Mouse (Mus musculus) hindbrain, embryonic 16.5 days (tissue): ENCODE measurements around the gene Rims3. TPM values are rescaled to one million over a fixed set of nuclear protein-coding genes. Genes with fewer than 3 reads are reported as not detected.

Experiments
- ATAC-seq: fragments of 200-750 bp; cut with Nextera tagmentation; 2 replicates; pipeline ENCODE4 v1.8.0; 2017; ENCODE audit warnings: moderate TSS enrichment, moderate library complexity
- H3K27ac ChIP-seq: fragments of 300-500 bp; sonication (generic); 2 replicates; pipeline ENCODE4 v1.5.1; 2014; ENCODE audit warnings: low read depth, mild to moderate bottlenecking, control low read depth, low read length, moderate library complexity
- H3K27me3 ChIP-seq: fragments of 300-500 bp; sonication (generic); replicated peaks from 2 replicates; pipeline ENCODE4 v1.6.1; 2014; ENCODE audit warnings: low read length; ENCODE audit not compliant: control insufficient read depth, insufficient read depth
- H3K36me3 ChIP-seq: fragments of 300-500 bp; sonication (generic); 2 replicates; pipeline ENCODE4 v1.6.1; 2014; ENCODE audit warnings: mild to moderate bottlenecking, low read length, moderate library complexity, mixed read lengths; ENCODE audit not compliant: control insufficient read depth, insufficient read depth
- H3K4me1 ChIP-seq: fragments of 300-500 bp; sonication (generic); 2 replicates; pipeline ENCODE4 v1.6.1; 2014; ENCODE audit warnings: low read depth, low read length; ENCODE audit not compliant: control insufficient read depth, insufficient read depth
- H3K4me2 ChIP-seq: fragments of 300-500 bp; sonication (generic); 2 replicates; pipeline ENCODE4 v1.6.1; 2014; ENCODE audit warnings: mild to moderate bottlenecking, low read length, control low read depth, moderate library complexity
- H3K4me3 ChIP-seq: fragments of 300-500 bp; sonication (generic); 2 replicates; pipeline ENCODE4 v1.5.1; 2014; ENCODE audit warnings: mild to moderate bottlenecking, low read length, control low read depth, moderate library complexity
- H3K9ac ChIP-seq: fragments of 300-500 bp; sonication (generic); 2 replicates; pipeline ENCODE4 v1.6.1; 2014; ENCODE audit warnings: low read depth, mild to moderate bottlenecking, control low read depth, low read length, moderate library complexity
- H3K9me3 ChIP-seq: fragments of 300-500 bp; sonication (generic); 2 replicates; pipeline ENCODE4 v1.6.1; 2014; ENCODE audit warnings: mild to moderate bottlenecking, low read length, moderate library complexity; ENCODE audit not compliant: control insufficient read depth
- WGBS: fragments of 180-500 bp; shearing (Covaris S2); extraction: QIAGEN DNeasy Blood & Tissue Kit; methylation state at CpG from one replicate; pipeline ENCODE4 v1.1.7; 2014; 5-methylcytosine and 5-hydroxymethylcytosine counted together
- polyA plus RNA-seq: library from polyadenylated mRNA; unstranded; fragments of >200 nt; fragmentation: Nextera tagmentation; extraction: Ambion mirVana; gene quantifications from 2 replicates; pipeline ENCODE4 v1.2.1, GENCODE M21; 2015

Rims3 gene
- 24.0 and 28.6 TPM in 2 replicates for polyA plus RNA-seq

DNA sequence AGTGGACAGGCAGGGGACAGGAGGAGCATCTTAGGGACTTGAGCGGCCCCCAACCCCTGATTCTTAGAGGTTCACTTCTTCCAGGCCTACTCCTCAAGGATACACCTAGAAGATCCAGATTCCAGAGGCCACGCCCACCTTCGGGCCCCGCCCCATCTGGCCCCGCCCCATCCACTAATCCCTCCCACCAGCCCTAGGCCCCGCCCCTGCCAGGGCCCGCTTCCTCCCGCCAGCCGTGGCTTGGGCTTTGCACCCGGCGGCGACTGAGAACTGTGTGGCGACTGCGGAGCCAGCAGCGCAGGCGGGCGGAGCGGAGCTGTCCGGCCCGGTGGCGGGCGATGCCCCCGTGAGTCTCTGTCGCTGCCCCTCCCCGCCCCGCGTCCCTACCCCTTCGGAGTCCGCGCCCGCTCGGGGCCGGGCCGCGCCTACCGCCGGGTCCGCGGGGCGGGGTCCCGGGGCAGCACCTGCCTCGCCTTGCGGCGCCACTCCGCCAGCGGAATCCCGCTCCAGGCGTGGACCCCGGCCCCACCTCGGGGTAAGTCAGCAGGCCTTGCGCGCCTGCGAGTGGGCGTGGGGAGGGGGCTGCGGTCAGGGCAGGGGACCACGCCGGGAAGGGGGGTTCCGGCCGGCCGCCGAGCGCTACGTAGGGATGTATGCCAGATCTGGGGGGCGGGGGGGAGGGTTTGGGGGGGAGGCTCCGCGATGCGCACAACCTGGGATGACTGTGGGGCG is at the start of gene Rims3:
Gene Rims3, plus strand, starts transcription at position 229 of the 732 bp plus-strand sequence.
- peak within 1 kb of the TSS; percentile 73 for H3K27ac ChIP-seq
- peak within 1 kb of the TSS; percentile 67 for H3K4me2 ChIP-seq
- peak within 1 kb of the TSS; percentile 86 for H3K9ac ChIP-seq
- H3K9me3 ChIP-seq, result no peaks in the 10 kb centered on the region
- H3K27me3 ChIP-seq, result no peaks in the 10 kb centered on the region
- H3K4me1 ChIP-seq, result peaks cover 16% of the 10 kb centered on the region
- H3K36me3 ChIP-seq, result no peaks in the 10 kb centered on the region
- peak within 1 kb of the TSS; percentile 75 for H3K4me3 ChIP-seq
- peak; percentile 76 for ATAC-seq
- 2% methylated on average over 54 of the region's 68 CpGs for WGBS

DNA sequence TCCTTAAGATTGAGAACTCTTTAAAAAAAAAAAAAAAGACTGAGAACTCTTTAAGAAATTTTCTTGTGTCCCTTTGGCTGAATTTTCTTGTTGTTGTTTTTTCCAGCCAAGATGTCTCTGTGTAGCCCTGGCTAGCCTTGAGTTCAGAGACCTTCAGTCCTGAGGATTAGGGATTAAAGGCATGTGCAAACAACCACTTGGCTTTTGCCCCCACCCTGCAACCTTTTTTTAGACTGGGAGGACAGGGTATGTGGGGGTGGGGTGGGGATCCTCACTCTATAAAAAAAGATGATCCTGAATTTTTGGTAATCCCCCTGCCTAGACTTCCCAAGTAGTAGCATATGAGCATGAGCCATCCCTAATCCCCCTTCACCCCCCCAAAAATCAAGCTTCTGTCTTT is 48.8 kb upstream of the Rims3 start:
- Histone ChIP-seq H3K9me3 (no peaks in the 10 kb centered on the region), H3K4me1 (0 out of 2 replicates have a peak, but pooled peaks cover 2% of the 10 kb centered on the region), H3K9ac (no peak overlapping the region), H3K36me3 (no peaks in the 10 kb centered on the region), H3K27me3 (no peaks in the 10 kb centered on the region), H3K4me3 (no peak overlapping the region), H3K27ac (no peak overlapping the region), H3K4me2 (no peak overlapping the region)
- no peak for ATAC-seq

DNA sequence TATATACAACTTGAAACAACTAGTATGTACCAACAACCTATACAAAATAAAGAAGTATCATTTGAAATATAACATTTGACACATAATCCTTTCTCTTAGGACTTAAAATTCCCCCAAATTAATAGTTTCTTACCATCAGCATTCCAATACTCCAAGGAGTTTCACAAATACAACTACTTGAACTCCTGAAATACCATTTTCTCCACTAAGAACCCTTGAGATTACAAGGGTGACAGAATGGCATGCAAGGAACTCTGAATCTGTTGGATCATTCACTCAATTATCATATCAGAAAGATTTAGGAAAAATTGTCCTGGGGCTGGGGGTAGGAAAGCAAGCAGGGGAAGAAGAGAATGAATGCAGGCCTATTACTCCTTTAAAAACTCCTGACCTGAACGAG is 40.9 kb upstream of the Rims3 start:
- 0 out of 2 replicates have a peak overlapping the region, but pooled peaks have one; percentile 17 for H3K27ac ChIP-seq
- H3K36me3 ChIP-seq, result no peaks in the 10 kb centered on the region
- H3K9ac ChIP-seq, result peak overlapping the region; percentile 58
- 17% methylated on average over 1 of the region's 1 CpGs for WGBS
- H3K4me1 ChIP-seq, result peaks cover 27% of the 10 kb centered on the region
- no peaks in the 10 kb centered on the region for H3K9me3 ChIP-seq
- no peak for ATAC-seq
- H3K4me3 ChIP-seq, result peak overlapping the region; percentile 59
- no peaks in the 10 kb centered on the region for H3K27me3 ChIP-seq
- peak overlapping the region; percentile 82 for H3K4me2 ChIP-seq

DNA sequence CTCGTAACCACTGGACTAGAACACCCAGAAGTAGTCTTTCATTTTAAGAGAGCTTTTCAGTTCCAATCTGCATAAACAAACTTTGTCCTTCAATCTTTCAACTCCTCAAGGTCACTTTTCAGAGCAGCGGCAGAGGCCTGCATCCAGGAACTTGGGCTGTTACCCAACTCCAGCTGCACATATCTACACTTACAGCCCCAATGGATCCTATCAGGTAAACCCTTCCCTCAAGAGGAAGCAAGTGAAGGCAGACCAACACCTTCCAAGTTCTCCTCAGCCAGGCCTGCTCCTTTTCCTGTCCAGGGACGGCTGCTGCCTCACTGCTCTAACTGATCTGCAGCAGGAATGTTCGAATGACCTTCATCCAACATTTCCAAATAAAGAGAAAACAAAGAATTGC is 40.4 kb upstream of the Rims3 start:
- Histone ChIP-seq H3K9ac (peak overlapping the region; percentile 58), H3K27me3 (no peaks in the 10 kb centered on the region), H3K4me3 (peak overlapping the region; percentile 59), H3K4me2 (peak overlapping the region; percentile 82), H3K9me3 (no peaks in the 10 kb centered on the region), H3K36me3 (no peaks in the 10 kb centered on the region), H3K4me1 (peaks cover 27% of the 10 kb centered on the region), H3K27ac (0 out of 2 replicates have a peak overlapping the region, but pooled peaks have one; percentile 17)
- 34% methylated on average over 4 of the region's 4 CpGs for WGBS
- no peak for ATAC-seq

DNA sequence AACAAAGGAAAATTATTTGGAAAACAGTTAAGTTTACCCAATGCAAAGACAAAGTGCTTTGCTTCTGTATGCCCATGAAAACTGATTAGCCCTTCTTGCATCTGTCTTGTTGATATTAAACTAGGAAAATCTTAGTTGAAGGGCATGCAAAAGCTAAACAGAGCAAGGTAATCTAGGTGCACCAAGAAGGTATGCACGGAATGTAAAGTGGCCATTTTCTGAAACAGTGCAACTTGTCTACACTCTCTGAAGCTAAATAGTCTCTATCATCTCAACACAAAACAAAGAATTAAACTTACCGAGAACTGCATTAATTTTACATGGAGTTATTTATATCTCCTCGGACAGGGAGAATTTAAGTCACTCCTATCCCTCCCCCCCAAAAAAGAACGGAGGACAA is 39.5 kb upstream of the Rims3 start:
- Histone ChIP-seq H3K9ac (peak overlapping the region; percentile 68), H3K36me3 (no peaks in the 10 kb centered on the region), H3K27me3 (no peaks in the 10 kb centered on the region), H3K27ac (peak overlapping the region; percentile 81), H3K9me3 (no peaks in the 10 kb centered on the region), H3K4me2 (peak overlapping the region; percentile 82), H3K4me1 (peaks cover 27% of the 10 kb centered on the region), H3K4me3 (peak overlapping the region; percentile 59)
- 9% methylated on average over 4 of the region's 4 CpGs for WGBS
- peak; percentile 9; the same call in 1 of the 2 replicates for ATAC-seq

DNA sequence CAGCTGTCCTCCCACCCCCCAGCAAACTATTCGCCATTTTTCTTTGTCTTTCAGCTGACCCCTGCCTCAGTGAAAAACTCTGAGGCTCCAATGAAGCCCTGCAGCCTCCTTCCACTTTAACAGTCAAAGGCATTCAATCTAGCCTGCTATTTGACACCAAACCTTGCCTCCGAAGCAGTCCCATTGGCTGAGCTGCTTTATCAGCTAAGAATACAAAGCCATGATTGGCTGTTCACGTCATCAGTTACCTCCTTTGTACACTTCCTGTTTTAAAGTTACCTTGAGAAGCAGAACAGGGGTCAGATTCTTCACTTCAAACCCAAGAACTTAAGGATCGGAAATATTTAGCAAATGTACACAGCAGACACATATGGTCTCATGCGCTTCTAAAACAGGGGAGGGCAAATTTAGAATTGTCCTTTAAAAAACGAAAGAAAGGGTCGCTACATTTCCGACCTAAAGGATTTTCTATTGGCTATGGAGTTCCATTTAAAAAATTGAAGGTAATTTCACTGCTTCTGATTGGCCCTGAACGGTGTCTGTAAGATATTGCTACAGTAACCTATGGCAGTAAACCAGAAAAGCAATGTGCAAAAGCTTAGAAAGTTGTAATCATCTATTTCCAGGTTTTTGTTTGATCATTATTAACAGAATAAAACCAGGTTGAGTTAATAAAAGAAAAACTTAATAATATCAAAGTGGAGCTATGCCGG is 38.8 kb upstream of the Rims3 start:
- Histone ChIP-seq H3K9ac (peak overlapping the region; percentile 68), H3K27ac (peak overlapping the region; percentile 81), H3K27me3 (no peaks in the 10 kb centered on the region), H3K4me1 (peaks cover 27% of the 10 kb centered on the region), H3K4me3 (peak overlapping the region; percentile 59), H3K36me3 (no peaks in the 10 kb centered on the region), H3K4me2 (peak overlapping the region; percentile 82), H3K9me3 (no peaks in the 10 kb centered on the region)
- peak; percentile 99 for ATAC-seq
- 7% methylated on average over 10 of the region's 10 CpGs for WGBS

DNA sequence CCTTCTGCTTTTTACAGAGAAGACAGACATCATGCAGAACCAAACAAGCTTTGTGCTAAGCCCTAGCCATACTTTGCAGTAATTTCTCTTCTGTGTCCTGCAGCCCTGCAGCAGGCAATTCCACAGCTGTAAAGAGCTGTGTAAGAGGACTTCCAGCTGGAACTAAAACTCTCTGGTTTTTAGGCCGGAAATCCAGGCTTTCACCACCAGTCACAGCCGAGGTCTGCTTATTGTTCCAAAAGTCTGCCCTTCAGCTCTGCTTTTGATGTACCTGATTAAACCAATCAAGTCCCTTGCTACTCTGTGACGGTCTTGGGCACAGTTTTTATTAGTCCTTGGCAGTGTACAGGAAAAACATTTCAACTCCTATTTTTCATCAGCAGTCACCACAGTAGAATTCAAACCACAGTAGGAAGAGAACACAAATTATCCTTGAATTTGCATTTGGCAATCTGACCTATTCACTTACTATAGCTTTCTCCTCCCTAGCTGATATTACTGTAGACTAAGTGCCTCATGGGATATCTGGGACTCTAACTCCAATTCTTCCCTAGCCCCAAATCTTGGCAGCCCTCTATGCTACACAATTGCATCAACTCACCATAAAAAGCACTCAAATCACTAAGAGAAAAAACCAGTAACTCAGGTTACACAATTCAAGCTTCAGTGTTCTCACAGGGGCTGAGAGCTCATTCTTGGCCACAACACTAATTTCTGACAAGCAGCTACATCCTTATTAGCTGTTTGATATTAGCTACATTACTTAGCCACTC is 37.4 kb upstream of the Rims3 start:
- Histone ChIP-seq H3K4me1 (peaks cover 25% of the 10 kb centered on the region), H3K4me2 (no peak overlapping the region), H3K27ac (no peak overlapping the region), H3K4me3 (no peak overlapping the region), H3K36me3 (no peaks in the 10 kb centered on the region), H3K9me3 (no peaks in the 10 kb centered on the region), H3K27me3 (no peaks in the 10 kb centered on the region), H3K9ac (0 out of 2 replicates have a peak overlapping the region, but pooled peaks have one; percentile 1)
- ATAC-seq, result no peak
- 57% methylated on average over 3 of the region's 3 CpGs for WGBS

- Histone ChIP-seq H3K36me3 (no peaks in the 10 kb centered on the region), H3K9ac (no peak overlapping the region), H3K27me3 (no peaks in the 10 kb centered on the region), H3K4me3 (no peak overlapping the region), H3K4me1 (peaks cover 20% of the 10 kb centered on the region), H3K27ac (no peak overlapping the region), H3K4me2 (no peak overlapping the region), H3K9me3 (no peaks in the 10 kb centered on the region)
- ATAC-seq, result no peak
- WGBS, result 89% methylated on average over 2 of the region's 2 CpGs
Measured at GRCm38 (mm10) chr4:120817951-120818350, 36.7 kb upstream of the Rims3 start.

DNA sequence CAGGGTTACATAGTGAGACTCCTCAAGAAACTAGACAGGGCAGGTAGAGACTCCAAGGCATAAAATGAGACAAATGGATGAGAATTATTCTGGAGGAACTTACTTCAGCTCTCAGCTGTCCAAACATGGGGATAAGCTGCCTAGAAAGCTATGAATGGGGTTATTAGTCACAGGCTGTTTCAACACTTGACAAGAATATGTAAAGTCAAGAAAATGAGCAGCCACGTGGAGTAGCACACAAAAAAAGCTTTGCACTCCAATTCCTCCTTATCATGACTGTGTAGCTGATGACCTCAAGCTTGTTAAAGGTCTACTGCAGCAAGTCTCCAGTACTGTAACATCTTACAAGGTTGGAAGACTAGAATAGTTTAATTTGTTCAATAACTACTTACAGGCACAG is 35.3 kb upstream of the Rims3 start:
- H3K4me2 ChIP-seq, result no peak overlapping the region
- no peaks in the 10 kb centered on the region for H3K36me3 ChIP-seq
- no peak overlapping the region for H3K9ac ChIP-seq
- H3K9me3 ChIP-seq, result no peaks in the 10 kb centered on the region
- no peak overlapping the region for H3K27ac ChIP-seq
- no peaks in the 10 kb centered on the region for H3K27me3 ChIP-seq
- ATAC-seq, result no peak
- 46% methylated on average over 1 of the region's 1 CpGs for WGBS
- H3K4me3 ChIP-seq, result no peak overlapping the region
- H3K4me1 ChIP-seq, result peaks cover 18% of the 10 kb centered on the region
